Mouse (Mus musculus): ENCODE data around the gene Rtkn.

DNA sequence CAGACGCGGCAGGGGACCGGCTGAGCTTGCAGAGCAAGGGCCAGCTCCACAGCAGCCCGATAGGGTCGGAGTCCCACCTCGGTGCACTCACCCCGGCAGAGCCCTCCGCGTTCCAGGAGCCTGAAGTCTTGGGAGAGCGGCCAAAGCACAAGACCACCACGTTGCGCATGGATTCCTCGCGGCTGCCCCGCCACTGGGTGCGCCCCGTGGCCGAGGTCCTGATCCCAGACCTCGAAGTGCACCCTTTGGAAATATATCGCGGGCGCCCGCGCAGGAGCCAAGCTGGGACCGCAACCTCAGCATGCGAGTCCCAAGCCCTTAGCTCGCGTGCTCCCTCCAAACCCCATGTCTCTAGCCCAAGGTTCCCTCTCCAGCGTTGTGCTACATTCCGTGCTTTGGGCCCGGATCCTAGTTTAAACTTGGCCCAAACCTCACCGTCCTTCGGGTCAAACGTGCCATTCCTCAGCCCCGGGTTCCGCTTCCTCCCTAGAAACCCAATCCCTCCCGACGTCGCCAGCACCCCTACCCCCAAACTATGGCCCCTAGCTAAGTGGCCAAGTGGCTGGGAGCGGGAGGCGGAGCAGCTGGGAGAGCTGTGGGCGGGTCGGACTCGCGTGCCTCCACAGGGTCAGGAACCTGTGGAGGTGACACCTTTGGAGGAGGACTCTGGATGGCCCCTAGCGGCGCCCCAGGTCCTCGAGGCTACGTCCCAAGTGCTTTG, 26.8 kb downstream of the Rtkn start:
- no peak for TF ChIP-seq POLR2A (IDR thresholded peaks at IDR 0.05; ENCODE audit: borderline replicate concordance, insufficient read depth, low read length)
- no peak for TF ChIP-seq CTCF (IDR thresholded peaks at IDR 0.05; ENCODE audit: borderline replicate concordance, insufficient read depth, low read depth, low read length)

All from cerebellum, adult 2 months (tissue).